Mouse (Mus musculus) heart, embryonic 16.5 days (tissue): Measurements from ENCODE around the gene Ssbp3. TPM values are rescaled to one million over a fixed set of nuclear protein-coding genes. Genes with fewer than 3 reads are reported as not detected.

Experiments
- ATAC-seq: fragments of 200-750 bp; cut with Nextera tagmentation; replicated peaks from 2 replicates; pipeline ENCODE4 v1.8.0; 2017; ENCODE audit warnings: moderate number of reproducible peaks; ENCODE audit not compliant: insufficient read depth, low FRiP score; ENCODE audit errors: extremely low read depth
- H3K27ac ChIP-seq: fragments of 300-500 bp; sonication (generic); 2 replicates; pipeline ENCODE4 v1.5.1; 2014; ENCODE audit warnings: mild to moderate bottlenecking, low read length, control low read depth, moderate library complexity
- H3K27me3 ChIP-seq: fragments of 300-500 bp; sonication (generic); 2 replicates; pipeline ENCODE4 v1.6.1; 2014; ENCODE audit warnings: low read length, mixed read lengths; ENCODE audit not compliant: control insufficient read depth, insufficient read depth
- H3K36me3 ChIP-seq: fragments of 300-500 bp; sonication (generic); 2 replicates; pipeline ENCODE4 v1.6.1; 2014; ENCODE audit not compliant: control insufficient read depth, insufficient read depth
- H3K4me1 ChIP-seq: fragments of 300-500 bp; sonication (generic); 2 replicates; pipeline ENCODE4 v1.6.1; 2014; ENCODE audit warnings: low read length, mixed read lengths; ENCODE audit not compliant: control insufficient read depth, insufficient read depth
- H3K4me2 ChIP-seq: fragments of 300-500 bp; sonication (generic); 2 replicates; pipeline ENCODE4 v1.6.1; 2014; ENCODE audit warnings: low read depth, mild to moderate bottlenecking, control low read depth, low read length
- H3K4me3 ChIP-seq: fragments of 300-500 bp; sonication (generic); 2 replicates; pipeline ENCODE4 v1.5.1; 2014; ENCODE audit warnings: mild to moderate bottlenecking, control low read depth, low read length
- H3K9ac ChIP-seq: fragments of 300-500 bp; sonication (generic); 2 replicates; pipeline ENCODE4 v1.6.1; 2014; ENCODE audit warnings: low read length, control low read depth
- H3K9me3 ChIP-seq: fragments of 300-500 bp; sonication (generic); replicated peaks from 2 replicates; pipeline ENCODE4 v1.6.1; 2016; ENCODE audit warnings: low read length; ENCODE audit not compliant: control insufficient read depth
- WGBS: fragments of 180-500 bp; shearing (Covaris S2); extraction: QIAGEN DNeasy Blood & Tissue Kit; methylation state at CpG from one replicate; pipeline ENCODE4 v1.1.7; 2014; 5-methylcytosine and 5-hydroxymethylcytosine counted together
- polyA plus RNA-seq: library from polyadenylated mRNA; unstranded; fragments of >200 nt; fragmentation: Nextera tagmentation; extraction: Ambion mirVana; gene quantifications from 2 replicates; pipeline ENCODE4 v1.2.1, GENCODE M21; 2015

The Ssbp3 gene
- polyA plus RNA-seq, 1 experiment from 2014 or later = 52.9 TPM

GRCm38 (mm10) chr4:107003786-107004185, 93.3 kb downstream of the Ssbp3 start:
- 84% methylated on average over 3 of the region's 3 CpGs for WGBS
- ATAC-seq = no peak
- H3K4me3 ChIP-seq = no peak overlapping the region
- no peak overlapping the region for H3K4me2 ChIP-seq
- no peaks in the 10 kb centered on the region for H3K9me3 ChIP-seq
- H3K36me3 ChIP-seq = no peaks in the 10 kb centered on the region
- no peaks in the 10 kb centered on the region for H3K27me3 ChIP-seq
- no peak overlapping the region for H3K27ac ChIP-seq
- peaks cover 14% of the 10 kb centered on the region for H3K4me1 ChIP-seq
- no peak overlapping the region for H3K9ac ChIP-seq

- H3K9me3 ChIP-seq = no peaks in the 10 kb centered on the region
- H3K4me1 ChIP-seq = peaks cover 14% of the 10 kb centered on the region
- H3K4me3 ChIP-seq = no peak overlapping the region
- no peak overlapping the region for H3K4me2 ChIP-seq
- 82% methylated on average over 3 of the region's 3 CpGs for WGBS
- no peaks in the 10 kb centered on the region for H3K36me3 ChIP-seq
- no peak for ATAC-seq
- H3K9ac ChIP-seq = no peak overlapping the region
- no peaks in the 10 kb centered on the region for H3K27me3 ChIP-seq
- no peak overlapping the region for H3K27ac ChIP-seq
Observed at GRCm38 (mm10) chr4:107004346-107004745, 93.8 kb downstream of the Ssbp3 start.

- Histone ChIP-seq H3K4me3 (no peak overlapping the region), H3K27ac (no peak overlapping the region), H3K36me3 (no peaks in the 10 kb centered on the region), H3K9ac (no peak overlapping the region), H3K4me1 (peaks cover 14% of the 10 kb centered on the region), H3K9me3 (no peaks in the 10 kb centered on the region), H3K27me3 (no peaks in the 10 kb centered on the region), H3K4me2 (no peak overlapping the region)
- 76% methylated on average over 5 of the region's 5 CpGs for WGBS
- no peak for ATAC-seq
Observed at GRCm38 (mm10) chr4:107005166-107005565, 94.7 kb downstream of the Ssbp3 start.

- Histone ChIP-seq H3K4me3 (no peak overlapping the region), H3K27ac (no peak overlapping the region), H3K36me3 (peaks cover 2% of the 10 kb centered on the region; the same call in 1 of the 2 replicates), H3K27me3 (no peaks in the 10 kb centered on the region), H3K9me3 (no peaks in the 10 kb centered on the region), H3K4me1 (peaks cover 12% of the 10 kb centered on the region), H3K9ac (no peak overlapping the region), H3K4me2 (no peak overlapping the region)
- no peak for ATAC-seq
- 73% methylated on average over 4 of the region's 4 CpGs for WGBS
Observed at GRCm38 (mm10) chr4:107006229-107006628, 95.7 kb downstream of the Ssbp3 start.

- peaks cover 12% of the 10 kb centered on the region for H3K4me1 ChIP-seq
Observed at GRCm38 (mm10) chr4:107006807-107007206, 96.3 kb downstream of the Ssbp3 start.

GRCm38 (mm10) chr4:107007359-107007758, 96.9 kb downstream of the Ssbp3 start:
- 90% methylated on average over 8 of the region's 8 CpGs for WGBS
- H3K4me1 ChIP-seq = peaks cover 13% of the 10 kb centered on the region

More at GRCm38 (mm10) chr4:107006807-107007206, 96.3 kb downstream of the Ssbp3 start:
- Histone ChIP-seq H3K4me2 (no peak overlapping the region), H3K9ac (no peak overlapping the region), H3K27ac (no peak overlapping the region), H3K9me3 (no peaks in the 10 kb centered on the region), H3K4me3 (no peak overlapping the region), H3K27me3 (no peaks in the 10 kb centered on the region), H3K36me3 (peaks cover 2% of the 10 kb centered on the region; the same call in 1 of the 2 replicates)
- ATAC-seq = no peak
- WGBS = 83% methylated on average over 6 of the region's 6 CpGs

GRCm38 (mm10) chr4:107008161-107008560, 97.7 kb downstream of the Ssbp3 start:
- no peak for ATAC-seq
- Histone ChIP-seq H3K27me3 (no peaks in the 10 kb centered on the region), H3K9ac (no peak overlapping the region), H3K9me3 (no peaks in the 10 kb centered on the region), H3K27ac (no peak overlapping the region), H3K36me3 (peaks cover 2% of the 10 kb centered on the region; the same call in 1 of the 2 replicates), H3K4me2 (no peak overlapping the region), H3K4me3 (no peak overlapping the region), H3K4me1 (peaks cover 15% of the 10 kb centered on the region)
- WGBS = 78% methylated on average over 2 of the region's 2 CpGs

More at GRCm38 (mm10) chr4:107007359-107007758, 96.9 kb downstream of the Ssbp3 start:
- ATAC-seq = no peak
- no peaks in the 10 kb centered on the region for H3K9me3 ChIP-seq
- H3K27me3 ChIP-seq = no peaks in the 10 kb centered on the region
- no peak overlapping the region for H3K4me3 ChIP-seq
- no peak overlapping the region for H3K4me2 ChIP-seq
- H3K27ac ChIP-seq = no peak overlapping the region
- H3K9ac ChIP-seq = no peak overlapping the region
- H3K36me3 ChIP-seq = peaks cover 2% of the 10 kb centered on the region; the same call in 1 of the 2 replicates

GRCm38 (mm10) chr4:107009548-107009947, 99.0 kb downstream of the Ssbp3 start:
- H3K4me3 ChIP-seq = no peak overlapping the region
- H3K27me3 ChIP-seq = no peaks in the 10 kb centered on the region
- no peak overlapping the region for H3K4me2 ChIP-seq
- H3K27ac ChIP-seq = no peak overlapping the region
- H3K36me3 ChIP-seq = peaks cover 2% of the 10 kb centered on the region; the same call in 1 of the 2 replicates
- no peak overlapping the region for H3K9ac ChIP-seq
- WGBS = 91% methylated on average over 7 of the region's 7 CpGs
- H3K4me1 ChIP-seq = peaks cover 24% of the 10 kb centered on the region
- H3K9me3 ChIP-seq = no peaks in the 10 kb centered on the region
- ATAC-seq = no peak

GRCm38 (mm10) chr4:107011325-107012004, 101.0 kb downstream of the Ssbp3 start:
- Histone ChIP-seq H3K27ac (no peak overlapping the region), H3K4me2 (no peak overlapping the region), H3K9me3 (no peaks in the 10 kb centered on the region), H3K9ac (no peak overlapping the region), H3K4me3 (no peak overlapping the region), H3K27me3 (no peaks in the 10 kb centered on the region), H3K36me3 (peaks cover 2% of the 10 kb centered on the region; the same call in 1 of the 2 replicates), H3K4me1 (peaks cover 32% of the 10 kb centered on the region)
- no peak for ATAC-seq
- 81% methylated on average over 8 of the region's 8 CpGs for WGBS
